Mouse (Mus musculus): ENCODE measurements around the gene Fam71a.

The Fam71a gene

DNA sequence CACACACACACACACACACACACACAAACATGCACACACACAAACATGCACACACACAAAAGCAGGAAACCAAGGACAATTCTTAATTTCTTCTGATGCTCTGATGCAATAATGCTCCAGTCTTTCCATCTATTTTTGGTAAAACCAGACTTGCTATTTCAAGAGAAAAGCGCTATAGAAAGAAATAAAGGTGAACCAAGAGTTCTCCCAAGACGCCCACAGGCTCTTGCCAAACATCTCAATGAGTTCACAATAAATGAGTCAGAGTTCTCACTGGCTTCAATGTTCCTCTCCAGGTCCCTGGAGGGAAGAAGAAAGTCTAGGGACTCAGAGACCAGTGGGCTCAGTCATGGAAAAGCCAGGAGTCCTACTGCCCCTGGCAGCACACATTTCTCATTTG lies 40.9 kb downstream of the Fam71a start:
- no peak for DNase-seq (ENCODE audit: low read depth, low spot score)

DNA sequence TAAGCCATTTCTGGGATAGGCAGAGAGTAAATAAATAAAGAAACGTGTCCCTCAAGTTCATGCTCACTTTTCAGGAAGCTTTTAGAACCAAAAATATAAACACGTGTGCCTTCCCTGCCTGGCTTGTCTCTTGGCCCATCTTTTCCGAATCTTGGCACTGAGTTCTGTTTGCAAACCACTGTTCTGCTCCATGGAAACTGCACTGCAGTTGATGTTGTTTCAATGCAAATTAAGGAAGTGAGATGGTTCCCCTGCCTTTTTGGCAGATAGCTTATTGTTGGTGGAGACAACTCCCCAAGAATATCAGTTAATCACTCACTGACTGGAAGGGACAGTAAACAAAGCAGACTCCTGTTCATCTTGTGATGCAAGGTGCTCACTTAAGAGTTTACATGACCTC lies 41.9 kb downstream of the Fam71a start:
- no peak for DNase-seq (ENCODE audit: low read depth, low spot score)

DNA sequence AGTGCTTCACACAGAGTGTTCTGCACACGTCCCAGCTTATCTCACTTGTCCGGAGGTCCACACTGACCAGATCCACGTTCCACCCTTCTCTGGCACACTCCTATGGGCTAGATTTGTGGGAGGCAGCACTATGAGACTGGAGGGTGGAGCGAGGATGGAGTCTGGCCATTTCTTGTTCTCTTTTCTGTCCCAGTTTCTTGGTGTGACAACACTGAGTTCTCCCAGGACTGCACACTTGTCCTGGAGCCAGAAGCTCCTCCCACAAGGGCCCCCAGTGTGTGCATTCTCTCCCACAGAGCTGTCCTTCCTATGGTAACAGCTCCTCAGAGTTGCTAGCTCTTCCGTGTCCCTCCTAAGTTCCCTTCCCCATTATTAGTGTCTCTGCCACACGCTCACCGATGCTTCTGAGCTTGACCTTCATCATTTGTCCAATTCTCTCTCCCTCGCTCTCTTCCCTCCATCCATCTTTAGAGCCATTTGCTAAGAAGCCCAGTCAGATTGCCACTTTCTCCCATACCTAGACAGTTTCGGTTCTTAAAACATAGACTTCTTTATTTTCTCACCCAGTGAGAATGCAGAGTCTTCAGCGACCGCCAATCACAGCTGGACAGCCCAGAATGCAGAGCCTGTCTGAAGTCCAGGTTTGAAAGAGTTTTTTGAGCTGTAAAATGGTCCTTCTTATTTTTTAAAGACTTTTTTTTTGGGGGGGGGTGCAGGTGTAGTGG lies 48.9 kb downstream of the Fam71a start:
- no peak for DNase-seq (ENCODE audit: low read depth, low spot score)

DNA sequence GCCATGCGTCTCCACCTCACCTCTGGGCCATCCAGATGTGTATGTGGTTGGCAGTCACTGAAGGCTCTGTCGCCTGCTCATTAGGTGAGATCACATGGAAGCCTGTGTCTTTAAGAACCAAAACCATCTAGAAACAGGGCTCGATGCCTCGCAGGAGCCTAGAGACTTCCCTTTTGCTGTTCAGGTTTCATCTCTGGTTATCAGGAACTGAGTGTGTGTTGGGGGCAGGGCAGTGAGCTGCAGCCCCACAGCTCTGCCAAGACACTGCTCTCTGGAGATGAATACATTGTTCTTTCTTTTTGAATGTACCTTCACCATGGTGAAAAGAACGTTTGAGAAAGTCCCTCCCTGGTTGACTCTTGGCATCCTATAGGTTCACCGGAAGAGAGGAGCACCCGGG lies 49.7 kb downstream of the Fam71a start:
- no peak for DNase-seq (ENCODE audit: low read depth, low spot score)

Measured in ES-CJ7 (cell line).